Mouse (Mus musculus): Measurements from ENCODE around the gene Aldoart2.
"Not testable (repeated sequence)": the region's sequence is repeated elsewhere in the genome, so short reads cannot be mapped to it uniquely, and the experiment has no call there.

The Aldoart2 gene

GRCm38 (mm10) chr12:55586936-55587335 lies 21.9 kb downstream of the Aldoart2 start:
- not testable (repeated sequence) for DNase-seq

GRCm38 (mm10) chr12:55598537-55598886 lies 33.5 kb downstream of the Aldoart2 start:
- DNase-seq = no peak

- DNase-seq = no peak
These were observed 34.0 kb downstream of the Aldoart2 start, which contains the start of gene Insm2 for GRCm38 (mm10) chr12:55598887-55599561. Gene Insm2, plus strand, starts transcription at chr12:55599427.

GRCm38 (mm10) chr12:55599639-55600502 lies 34.8 kb downstream of the Aldoart2 start:
- peak; percentile 28 to 80 for DNase-seq

- DNase-seq = no peak
These were observed 35.5 kb downstream of the Aldoart2 start for GRCm38 (mm10) chr12:55600503-55600994.

GRCm38 (mm10) chr12:55604411-55604810 lies 39.4 kb downstream of the Aldoart2 start:
- DNase-seq = no peak

DNA sequence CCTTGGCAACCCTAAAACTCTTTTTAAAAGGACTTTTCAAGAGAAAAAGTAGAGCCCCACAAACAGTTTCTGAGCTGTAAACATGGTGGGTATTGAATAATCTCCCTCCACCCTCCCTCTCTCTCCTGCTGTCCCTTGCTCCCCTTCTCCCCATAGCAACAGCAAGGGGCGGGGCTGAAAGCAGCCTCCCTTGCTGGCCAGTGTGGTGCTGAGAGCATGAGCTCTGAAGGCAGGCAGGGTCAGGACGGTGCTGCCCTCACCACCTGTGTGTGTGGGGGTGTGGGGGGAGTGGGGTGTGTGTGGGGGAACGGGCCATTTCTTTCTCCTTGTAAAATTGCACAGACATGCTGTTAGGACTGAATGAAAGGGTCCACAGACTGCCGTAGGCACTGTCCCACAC lies 42.9 kb downstream of the Aldoart2 start:
- no peak for DNase-seq

- DNase-seq = no peak
These were observed 45.8 kb downstream of the Aldoart2 start for GRCm38 (mm10) chr12:55610812-55611211.
